Comparison of ENCODE assay signal across 14 mouse cellular contexts in genomic region chr1:180507291-180507791, GRCm38 (mm10). TPM values are rescaled to one million over a fixed set of nuclear protein-coding genes. Genes with fewer than 3 reads are reported as not detected.
DNase-seq lines count a peak whose midpoint lies in the region.
"Had no signal": no experiment of that assay in that cellular context is flagged by ENCODE, and none has a peak within 500 bp of the region (broad histone marks: within the 10 kb centered on the region; RNA-seq: fewer than 3 reads in every experiment).

No protein-coding gene starts in this region.

- WGBS in hindbrain, embryonic 10.5 days, result 84% methylated on average over 7 of the region's 7 CpGs

- peaks cover 9% of the 10 kb centered on the region for H3K4me1 ChIP-seq in hindbrain, embryonic 10.5 days (replicated peaks)
- H3K4me1 ChIP-seq: liver, embryonic 13.5 days; neural tube, embryonic 12.5 days had no signal

- H3K4me3 ChIP-seq in hindbrain, embryonic 10.5 days, result no peak overlapping the region
- H3K4me3 ChIP-seq: liver, embryonic 13.5 days; megakaryocyte, embryonic 14.5 days; neural tube, embryonic 12.5 days had no signal

- no peaks in the 10 kb centered on the region for H3K36me3 ChIP-seq in hindbrain, embryonic 10.5 days
- H3K36me3 ChIP-seq: liver, embryonic 13.5 days; neural tube, embryonic 12.5 days had no signal

- H3K9me3 ChIP-seq in hindbrain, embryonic 10.5 days, result no peaks in the 10 kb centered on the region
- H3K9me3 ChIP-seq: liver, embryonic 13.5 days; neural tube, embryonic 12.5 days had no signal

- H3K27me3 ChIP-seq in hindbrain, embryonic 10.5 days (ENCODE audit: insufficient read depth, poor library complexity, severe bottlenecking), result no peaks in the 10 kb centered on the region; the same call in 1 of the 2 replicates
- H3K27me3 ChIP-seq: liver, embryonic 13.5 days; neural tube, embryonic 12.5 days had no signal

- DNase-seq in 3134 (ENCODE audit: extremely low read depth, insufficient read length, low spot score) (peak; percentile 44), NIH3T3 (ENCODE audit: low read depth) (peak; percentile 17), liver (no peak)
- peak; percentile 81 for DNase-seq in cerebellum, adult 9-10 months
- peak; percentile 67 for DNase-seq in layer of hippocampus, adult 9-11 months
- no peak for DNase-seq in testis, postnatal 14 days (ENCODE audit: low spot score)
- no peak for DNase-seq in urinary bladder, postnatal 14 days (ENCODE audit: low spot score)
- no peak for DNase-seq in hindbrain, embryonic 10.5 days (ENCODE audit: low spot score)
- DNase-seq: liver, embryonic 13.5 days; thymus, adult 18-20 months had no signal

- no peak overlapping the region for H3K27ac ChIP-seq in hindbrain, embryonic 10.5 days
- H3K27ac ChIP-seq: hindbrain, embryonic 14.5 days; liver, embryonic 13.5 days; neural tube, embryonic 12.5 days had no signal

RNA-seq across cellular contexts. Expression of gene Stum, which starts 24.0 kb away (rescaled TPM):
- polyA plus RNA-seq in hindbrain, embryonic 10.5 days (2016; fragmentation: Nextera tagmentation; extraction: Ambion mirVana), result 3.1 and 8.2 TPM in 2 replicates
- polyA plus RNA-seq: activated CD4-positive, CD25-positive, alpha-beta regulatory T cell, adult 4 months had no signal

Comparison
In these comparisons a context has a peak if more than half of its experiments do, and no peak if none do; other contexts are left out.
1. DNase-seq: peak in 3134 (single experiment), NIH3T3 (single experiment), cerebellum, adult 9-10 months (single experiment) and layer of hippocampus, adult 9-11 months (single experiment); none in testis, postnatal 14 days (single experiment), liver (single experiment), urinary bladder, postnatal 14 days (single experiment) and hindbrain, embryonic 10.5 days (single experiment).